Mouse (Mus musculus) kidney, adult 8-10 months (tissue): ENCODE results near the gene Glmn.

Experiments used
- DNase-seq, 2 experiments: peaks; one replicate each; pipeline ENCODE4 v3.0.0; 2022

The Glmn gene

GRCm38 (mm10) chr5:107597301-107598077 is at the start of gene Glmn, which contains the start of gene Rpap2:
Gene Glmn (minus strand): TSS chr5:107597888.
Gene Rpap2 (plus strand): TSS chr5:107597373.
- DNase-seq = peak; percentile 85

DNA sequence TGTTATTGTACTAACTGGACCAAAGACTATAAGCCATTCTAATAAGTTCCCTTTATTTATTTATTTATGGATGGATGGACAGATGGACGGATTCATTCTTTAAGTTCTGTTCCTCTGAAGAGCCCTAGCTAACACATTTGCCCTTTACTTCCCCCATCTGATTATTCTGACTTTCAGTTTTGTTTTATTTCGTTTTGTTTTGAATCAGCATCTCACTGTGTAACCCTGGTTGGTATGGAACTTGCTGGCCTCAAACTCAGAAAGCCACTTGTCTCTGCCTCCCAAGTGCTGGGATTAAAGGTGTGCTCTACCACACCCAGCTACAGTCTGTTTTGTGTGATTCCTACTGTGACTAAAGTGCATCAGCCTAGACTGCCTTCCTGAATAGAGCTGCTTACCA is 48.2 kb upstream of the Glmn start:
- DNase-seq = no peak

DNA sequence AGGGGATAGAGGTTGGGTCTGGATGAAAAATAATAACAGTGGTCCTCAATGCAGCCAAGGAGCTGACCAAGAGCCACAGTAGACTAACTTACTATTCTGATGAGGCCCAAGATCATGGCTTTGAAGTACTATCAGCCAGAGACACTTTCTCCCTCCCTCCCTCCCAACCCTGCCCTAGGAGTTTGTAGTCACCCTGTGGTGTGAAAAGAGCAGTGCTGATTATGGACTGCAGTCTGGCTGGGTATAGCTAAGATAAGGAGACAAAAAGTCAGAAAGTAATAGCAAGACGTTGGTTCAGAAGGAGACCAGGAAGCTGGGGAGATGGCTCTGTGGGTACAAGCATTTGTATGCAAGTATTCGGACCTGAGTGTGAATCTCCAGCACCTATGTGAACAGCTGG is 46.9 kb upstream of the Glmn start:
- no peak for DNase-seq

DNA sequence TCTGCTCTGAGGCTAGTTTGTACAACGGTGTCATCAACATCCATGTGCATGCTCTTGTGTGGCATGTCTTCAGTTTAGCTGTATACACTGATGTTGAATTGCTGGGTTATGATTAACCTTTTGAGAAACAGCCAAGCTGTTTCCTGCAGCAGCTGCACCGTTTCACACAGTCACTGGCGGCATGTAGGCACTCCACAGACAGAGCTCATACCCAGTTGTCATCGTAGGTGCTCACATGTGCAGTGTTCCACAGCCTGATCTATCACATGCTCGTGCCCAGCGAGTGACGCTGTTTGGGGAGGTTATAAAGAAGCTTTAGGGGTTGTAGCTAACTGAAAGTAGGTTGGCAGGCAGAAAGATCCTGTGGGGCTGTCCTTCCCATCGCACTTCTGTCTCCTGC is 40.7 kb upstream of the Glmn start:
- DNase-seq = no peak

- DNase-seq = no peak
These were observed 39.4 kb upstream of the Glmn start for GRCm38 (mm10) chr5:107637106-107637505.

- no peak for DNase-seq
These were observed 36.0 kb upstream of the Glmn start for GRCm38 (mm10) chr5:107633651-107634050.

- no peak for DNase-seq
These were observed 23.6 kb upstream of the Glmn start for GRCm38 (mm10) chr5:107621327-107621726.

DNA sequence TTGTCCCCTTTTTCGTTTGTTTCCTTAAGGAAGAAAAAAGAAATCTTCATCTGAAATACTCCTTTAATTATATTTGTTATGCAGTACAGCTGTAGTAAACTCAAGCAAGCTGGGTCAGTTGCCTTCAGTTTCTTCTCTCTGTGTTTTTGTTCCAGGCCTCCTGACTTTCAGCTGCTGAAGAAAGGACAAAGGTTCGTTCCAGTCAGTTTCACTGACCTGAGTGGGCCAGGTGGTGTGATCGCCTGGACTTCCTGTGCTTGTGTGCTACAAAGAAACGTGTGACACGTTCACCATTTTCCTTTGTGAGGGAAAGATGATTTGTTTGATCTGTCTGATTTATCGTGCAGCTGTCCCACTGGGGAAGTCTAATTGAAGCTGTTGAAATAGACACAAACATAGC is 20.3 kb upstream of the Glmn start:
- DNase-seq = peak; percentile 18 to 31

GRCm38 (mm10) chr5:107611224-107611623 is 13.5 kb upstream of the Glmn start:
- DNase-seq = peak; percentile 12 to 56

GRCm38 (mm10) chr5:107598380-107598779 is 692 bp upstream of the Glmn start:
- no peak for DNase-seq

GRCm38 (mm10) chr5:107569148-107569547 is 28.5 kb downstream of the Glmn start:
- no peak for DNase-seq

- no peak for DNase-seq
These were observed 40.7 kb downstream of the Glmn start for GRCm38 (mm10) chr5:107556969-107557368.

DNA sequence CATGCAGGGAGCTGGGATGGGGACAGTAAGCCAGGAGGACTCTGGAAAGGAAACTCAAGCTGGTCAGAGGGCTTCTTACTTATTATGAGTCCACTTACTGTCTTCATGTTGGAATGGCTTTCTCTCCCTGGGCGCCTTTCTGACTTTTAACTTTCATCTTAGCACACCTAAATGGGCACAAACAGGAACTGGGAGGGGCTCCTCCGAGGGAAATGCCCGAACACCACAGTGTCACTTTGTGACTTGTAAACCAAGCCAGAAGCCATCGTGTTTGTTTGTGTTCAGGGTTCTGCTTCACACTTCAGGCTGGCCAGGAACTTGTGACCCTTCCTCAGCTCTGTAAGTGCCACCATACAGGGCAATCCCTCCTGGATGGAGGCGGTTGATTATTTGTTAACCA is 43.4 kb downstream of the Glmn start:
- DNase-seq = no peak

DNA sequence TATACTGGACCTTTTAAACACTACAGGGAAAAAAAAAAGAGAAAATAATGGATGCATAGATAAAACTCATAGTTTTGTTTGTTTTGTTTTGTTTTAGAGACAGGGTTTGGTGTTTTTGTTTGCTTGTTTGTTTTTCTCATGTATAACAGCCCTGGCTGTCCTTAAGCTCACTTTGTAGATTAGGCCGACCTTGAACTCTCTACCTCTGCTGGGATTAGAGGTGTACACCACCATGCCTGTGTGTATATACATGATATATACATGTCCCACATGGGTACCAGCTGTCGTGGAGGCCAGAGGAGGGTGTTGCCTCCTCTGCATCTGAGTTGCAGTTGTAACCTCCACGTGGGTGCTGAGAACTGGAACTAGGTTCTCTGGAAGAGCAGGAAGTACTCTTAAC is 49.2 kb downstream of the Glmn start:
- DNase-seq = no peak

- DNase-seq = no peak
These were observed 49.7 kb downstream of the Glmn start for GRCm38 (mm10) chr5:107547955-107548354.

DNA sequence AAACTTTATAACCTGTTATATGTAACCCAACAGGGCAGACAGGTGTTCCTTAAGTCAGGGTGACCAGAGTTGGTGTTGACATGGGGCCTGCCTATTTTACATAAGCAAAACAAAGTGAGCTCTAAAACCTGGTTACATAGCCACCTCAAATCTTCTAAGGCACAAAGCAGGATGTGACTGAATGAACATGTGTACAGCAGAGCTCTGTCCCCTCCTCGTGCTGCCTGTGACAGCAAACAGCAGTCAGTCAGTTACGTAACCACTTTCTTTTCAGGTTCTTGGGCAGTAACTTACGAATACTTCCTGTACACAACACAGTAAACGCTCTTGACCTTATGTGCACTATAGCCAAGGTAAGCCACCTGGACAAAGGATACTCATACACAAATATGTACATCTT is 51.8 kb downstream of the Glmn start:
- DNase-seq = no peak

DNA sequence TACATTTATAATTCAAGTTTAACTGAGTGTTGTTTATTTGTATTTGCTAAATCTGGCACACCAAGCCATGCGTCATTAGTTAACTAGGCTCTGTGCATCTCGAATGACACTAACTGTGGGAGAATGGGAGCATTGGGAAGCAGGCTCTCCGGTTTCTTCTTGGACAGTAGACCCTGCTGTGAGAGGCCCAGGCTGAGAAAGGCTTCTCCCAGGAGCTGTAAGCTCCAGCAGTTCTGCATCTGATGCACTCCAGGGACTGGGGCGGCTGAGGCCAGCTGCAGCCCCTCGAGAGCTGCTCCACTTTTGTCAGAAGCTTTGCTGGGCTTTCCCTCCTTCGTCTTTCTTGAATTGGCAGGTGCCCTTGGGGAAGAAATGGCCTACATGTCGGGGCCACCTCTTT is 56.0 kb downstream of the Glmn start:
- no peak for DNase-seq

GRCm38 (mm10) chr5:107534581-107534980 is 63.1 kb downstream of the Glmn start, which contains the start of gene 1700028K03Rik:
Gene 1700028K03Rik (plus strand): TSS chr5:107534709.
- no peak for DNase-seq

- no peak for DNase-seq
These were observed 64.1 kb downstream of the Glmn start for GRCm38 (mm10) chr5:107533590-107533989.

DNA sequence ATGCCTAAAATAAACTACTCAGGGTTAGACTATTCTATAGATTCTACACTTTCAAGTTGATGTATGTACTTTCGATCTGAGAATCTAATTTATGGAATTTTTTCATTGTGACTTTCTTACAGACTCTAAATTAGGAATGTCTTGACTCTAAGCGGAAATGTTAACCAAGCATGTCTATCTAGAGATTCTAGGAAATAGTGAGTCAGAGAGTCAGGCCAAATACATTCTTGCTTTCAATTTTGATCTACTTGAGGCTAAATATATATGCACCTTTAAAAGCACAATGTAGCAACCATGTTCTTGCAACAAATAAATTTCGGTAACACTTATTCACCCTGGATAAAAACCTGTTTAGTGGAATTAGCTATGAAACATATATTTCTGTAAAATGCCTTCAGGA is 68.8 kb downstream of the Glmn start:
- no peak for DNase-seq

- DNase-seq = no peak
These were observed 73.4 kb downstream of the Glmn start for GRCm38 (mm10) chr5:107524281-107524680.

DNA sequence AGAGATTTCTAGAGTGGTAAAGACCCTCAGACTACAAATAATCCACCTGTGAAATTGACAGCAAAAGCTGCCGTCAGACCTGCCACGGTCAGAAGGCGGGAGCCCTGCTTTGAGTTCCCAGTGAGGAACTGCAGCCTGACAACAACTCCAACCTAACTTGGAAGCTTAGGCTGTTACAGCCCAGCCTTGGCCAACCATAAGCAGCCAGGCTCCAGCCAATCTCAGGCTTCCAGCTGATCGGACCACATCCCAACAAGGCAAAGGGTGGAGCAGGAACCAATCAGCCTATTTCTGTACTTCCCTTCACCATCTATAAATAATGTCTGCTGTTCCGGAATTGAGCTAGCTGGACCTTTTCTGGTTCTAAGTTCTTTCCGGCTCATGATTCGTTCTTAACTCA is 75.8 kb downstream of the Glmn start:
- DNase-seq = peak; percentile 13 to 27

- no peak for DNase-seq
These were observed 76.3 kb downstream of the Glmn start for GRCm38 (mm10) chr5:107521386-107521785.

GRCm38 (mm10) chr5:107518602-107519001 is 79.1 kb downstream of the Glmn start:
- DNase-seq = no peak

- no peak for DNase-seq
These were observed 81.6 kb downstream of the Glmn start for GRCm38 (mm10) chr5:107516087-107516486.
